ENCODE assay signal across 19 mouse cellular contexts in genomic region chr3:116397976-116398375, GRCm38 (mm10). TPM values are rescaled to one million over a fixed set of nuclear protein-coding genes. Genes with fewer than 3 reads are reported as not detected.
DNase-seq lines count a peak whose midpoint lies in the region; ATAC-seq and TF ChIP-seq lines count a peak whose summit lies in the region.
"Had no signal": no experiment of that assay in that cellular context is flagged by ENCODE, and none has a peak within 500 bp of the region (broad histone marks: within the 10 kb centered on the region; RNA-seq: fewer than 3 reads in every experiment).

No protein-coding gene starts in this region.

- H3K4me2 ChIP-seq in heart, embryonic 12.5 days = no peak overlapping the region
- H3K4me2 ChIP-seq in forebrain, embryonic 14.5 days (ENCODE audit: low read length) = peak overlapping the region; percentile 9; the same call in 1 of the 2 replicates
- 0 out of 2 replicates have a peak overlapping the region, but pooled peaks have one; percentile 22 for H3K4me2 ChIP-seq in neural tube, embryonic 12.5 days (replicated peaks)
- H3K4me2 ChIP-seq: heart, embryonic 13.5 days; limb, embryonic 12.5 days; liver, embryonic 12.5 days; midbrain, embryonic 11.5 days had no signal

- H3K36me3 ChIP-seq in heart, embryonic 10.5 days = peaks cover 3% of the 10 kb centered on the region; the same call in 1 of the 2 replicates
- no peaks in the 10 kb centered on the region for H3K36me3 ChIP-seq in heart, embryonic 12.5 days
- peaks cover 30% of the 10 kb centered on the region for H3K36me3 ChIP-seq in forebrain, embryonic 10.5 days (replicated peaks)
- 0 out of 2 replicates have a peak, but pooled peaks cover 3% of the 10 kb centered on the region for H3K36me3 ChIP-seq in forebrain, embryonic 14.5 days (ENCODE audit: control insufficient read depth, insufficient read depth, low read length)
- no peaks in the 10 kb centered on the region; the same call in 1 of the 2 replicates for H3K36me3 ChIP-seq in neural tube, embryonic 12.5 days
- no peaks in the 10 kb centered on the region for H3K36me3 ChIP-seq in kidney, adult 2 months (ENCODE audit: control insufficient read depth, insufficient read depth, low read length)
- H3K36me3 ChIP-seq: limb, embryonic 12.5 days; liver, embryonic 12.5 days had no signal

- H3K9ac ChIP-seq in heart, embryonic 12.5 days = no peak overlapping the region
- H3K9ac ChIP-seq in forebrain, embryonic 14.5 days (ENCODE audit: low read length) = no peak overlapping the region
- no peak overlapping the region for H3K9ac ChIP-seq in neural tube, embryonic 12.5 days
- H3K9ac ChIP-seq: heart, embryonic 13.5 days; limb, embryonic 12.5 days; liver, embryonic 12.5 days had no signal

- H3K4me1 ChIP-seq in heart, embryonic 10.5 days = 0 out of 2 replicates have a peak, but pooled peaks cover 9% of the 10 kb centered on the region
- H3K4me1 ChIP-seq in heart, embryonic 12.5 days (replicated peaks) = peaks cover 24% of the 10 kb centered on the region
- H3K4me1 ChIP-seq in forebrain, embryonic 10.5 days = peaks cover 52% of the 10 kb centered on the region
- peaks cover 32% of the 10 kb centered on the region for H3K4me1 ChIP-seq in forebrain, embryonic 14.5 days (ENCODE audit: control insufficient read depth, insufficient read depth, low read length)
- peaks cover 46% of the 10 kb centered on the region for H3K4me1 ChIP-seq in neural tube, embryonic 12.5 days
- H3K4me1 ChIP-seq in kidney, adult 2 months (ENCODE audit: control insufficient read depth, insufficient read depth, low read length) = no peaks in the 10 kb centered on the region

- H3K27ac ChIP-seq in heart, embryonic 10.5 days = no peak overlapping the region
- no peak overlapping the region for H3K27ac ChIP-seq in heart, embryonic 12.5 days (ENCODE audit: poor library complexity, severe bottlenecking)
- peak overlapping the region; percentile 61; the same call in 1 of the 2 replicates for H3K27ac ChIP-seq in forebrain, embryonic 10.5 days
- H3K27ac ChIP-seq in forebrain, embryonic 14.5 days (ENCODE audit: low read depth, low read length) = peak overlapping the region; percentile 77
- peak overlapping the region; percentile 43; the same call in 1 of the 2 replicates for H3K27ac ChIP-seq in neural tube, embryonic 12.5 days
- no peak overlapping the region for H3K27ac ChIP-seq in kidney, adult 2 months (ENCODE audit: insufficient read depth, low read depth, low read length)
- H3K27ac ChIP-seq: heart, embryonic 13.5 days; limb, embryonic 12.5 days; liver, embryonic 12.5 days; stomach, postnatal 0 days had no signal

- no peak overlapping the region for H3K4me3 ChIP-seq in heart, embryonic 10.5 days
- H3K4me3 ChIP-seq in heart, embryonic 12.5 days = no peak overlapping the region
- no peak overlapping the region for H3K4me3 ChIP-seq in forebrain, embryonic 10.5 days
- H3K4me3 ChIP-seq in forebrain, embryonic 14.5 days (ENCODE audit: low read depth, low read length) = no peak overlapping the region
- no peak overlapping the region for H3K4me3 ChIP-seq in neural tube, embryonic 12.5 days
- H3K4me3 ChIP-seq in kidney, adult 2 months (ENCODE audit: insufficient read depth, low read depth, low read length) = no peak overlapping the region
- H3K4me3 ChIP-seq: heart, embryonic 13.5 days; limb, embryonic 12.5 days; liver, embryonic 12.5 days had no signal

- ATAC-seq in heart, embryonic 12.5 days (ENCODE audit: insufficient number of reproducible peaks, low FRiP score) = no peak
- peak; percentile 41; the same call in 1 of the 2 replicates for ATAC-seq in forebrain, embryonic 14.5 days
- ATAC-seq in neural tube, embryonic 12.5 days (ENCODE audit: low FRiP score, low read depth) = peak; percentile 73
- ATAC-seq: liver, embryonic 12.5 days; Patski had no signal

- no peak for TF ChIP-seq POLR2A in kidney, adult 2 months (IDR thresholded peaks at IDR 0.05; ENCODE audit: low read depth, low read length)

- no peaks in the 10 kb centered on the region for H3K27me3 ChIP-seq in heart, embryonic 10.5 days (ENCODE audit: insufficient read depth, poor library complexity, severe bottlenecking)
- H3K27me3 ChIP-seq in heart, embryonic 12.5 days (replicated peaks) = no peaks in the 10 kb centered on the region
- H3K27me3 ChIP-seq in forebrain, embryonic 10.5 days (ENCODE audit: poor library complexity, severe bottlenecking) = no peaks in the 10 kb centered on the region
- no peaks in the 10 kb centered on the region for H3K27me3 ChIP-seq in forebrain, embryonic 14.5 days (replicated peaks; ENCODE audit: control insufficient read depth, insufficient read depth, low read length)
- no peaks in the 10 kb centered on the region for H3K27me3 ChIP-seq in neural tube, embryonic 12.5 days (replicated peaks)
- no peaks in the 10 kb centered on the region for H3K27me3 ChIP-seq in kidney, adult 2 months (replicated peaks; ENCODE audit: control insufficient read depth, insufficient read depth, low read length)
- H3K27me3 ChIP-seq: heart, embryonic 13.5 days; limb, embryonic 12.5 days; liver, embryonic 12.5 days; Patski had no signal

- DNase-seq in heart, embryonic 10.5 days (ENCODE audit: low spot score) = peak; percentile 39
- DNase-seq in forebrain, embryonic 10.5 days (ENCODE audit: extremely low spot score, low spot score) = no peak
- peak; percentile 63 for DNase-seq in forebrain, embryonic 14.5 days (ENCODE audit: low spot score)
- no peak for DNase-seq in left cerebral cortex, postnatal 14 days (ENCODE audit: low spot score in 2 of 2)
- no peak for DNase-seq in kidney, adult 2 months
- DNase-seq in layer of hippocampus, postnatal 36 days = no peak
- DNase-seq: adrenal gland, postnatal 10 days; cerebellum, adult 8-10 months; heart, postnatal 14 days; kidney, adult 11 months; lung, postnatal 10 days had no signal

- no peaks in the 10 kb centered on the region for H3K9me3 ChIP-seq in heart, embryonic 10.5 days
- H3K9me3 ChIP-seq in heart, embryonic 12.5 days (replicated peaks) = no peaks in the 10 kb centered on the region
- no peaks in the 10 kb centered on the region for H3K9me3 ChIP-seq in forebrain, embryonic 10.5 days
- H3K9me3 ChIP-seq in forebrain, embryonic 14.5 days (replicated peaks; ENCODE audit: control insufficient read depth, low read length) = no peaks in the 10 kb centered on the region
- H3K9me3 ChIP-seq in neural tube, embryonic 12.5 days = no peaks in the 10 kb centered on the region
- H3K9me3 ChIP-seq: heart, embryonic 13.5 days; limb, embryonic 12.5 days; liver, embryonic 12.5 days had no signal

- TF ChIP-seq CTCF in kidney, adult 2 months (conservative IDR thresholded peaks at IDR 0.05; ENCODE audit: insufficient read depth, insufficient read length, low read depth, low read length) = no peak

- intact Hi-C loops in left cerebral cortex, postnatal 14 days (cut with DNase I) = no loop called here

- WGBS in heart, embryonic 10.5 days = 88% methylated on average over 7 of the region's 7 CpGs
- WGBS in heart, embryonic 12.5 days = 87% methylated on average over 7 of the region's 7 CpGs
- WGBS in forebrain, embryonic 10.5 days = 82% methylated on average over 7 of the region's 7 CpGs
- 29% methylated on average over 7 of the region's 7 CpGs for WGBS in forebrain, embryonic 14.5 days
- 25% methylated on average over 7 of the region's 7 CpGs for whole genome bisulfite sequencing in neural tube, embryonic 12.5 days
- WGBS in kidney, adult 2 months = 82% methylated on average over 7 of the region's 7 CpGs

RNA-seq across cellular contexts. Expression of gene Cdc14a, which starts 25.9 kb away (rescaled TPM):
- polyA plus RNA-seq in heart, embryonic 10.5 days (2016; fragmentation: Nextera tagmentation; extraction: Ambion mirVana) = 7.4 and 8.6 TPM in 2 replicates
- 6.3 and 7.8 TPM in 2 replicates for polyA plus RNA-seq in heart, embryonic 12.5 days (2016; fragmentation: Nextera tagmentation; extraction: Ambion mirVana)
- 19.7 and 19.8 TPM in 2 replicates for polyA plus RNA-seq in forebrain, embryonic 10.5 days (2016; fragmentation: Nextera tagmentation; extraction: Ambion mirVana)
- polyA plus RNA-seq in forebrain, embryonic 14.5 days (2014; fragmentation: Nextera tagmentation; extraction: Ambion mirVana) = 7.4 and 7.7 TPM in 2 replicates
- polyA plus RNA-seq in neural tube, embryonic 12.5 days (2016; fragmentation: Nextera tagmentation; extraction: Ambion mirVana) = 17.1 and 17.7 TPM in 2 replicates
- 1 to 10 TPM; 3.4 to 4.4 TPM for total RNA-seq in left cerebral cortex, postnatal 14 days (2021)
- 5.3 and 5.5 TPM in 2 replicates for polyA plus RNA-seq in kidney, adult 2 months (2012; rRNA removed)
- 1 to 10 TPM; 3.7 to 3.9 TPM for total RNA-seq in layer of hippocampus, postnatal 36 days (2021)

Comparison
In these comparisons a context has a peak if more than half of its experiments do, and no peak if none do; other contexts are left out.
1. DNase-seq: peak in heart, embryonic 10.5 days (single experiment) and forebrain, embryonic 14.5 days (single experiment); none in forebrain, embryonic 10.5 days (single experiment), left cerebral cortex, postnatal 14 days (0 of 2), kidney, adult 2 months (single experiment) and layer of hippocampus, postnatal 36 days (0 of 2).
2. H3K27ac ChIP-seq: peak in forebrain, embryonic 10.5 days (single experiment), forebrain, embryonic 14.5 days (single experiment) and neural tube, embryonic 12.5 days (single experiment); none in heart, embryonic 10.5 days (single experiment), heart, embryonic 12.5 days (single experiment) and kidney, adult 2 months (single experiment).